Mouse (Mus musculus) heart, adult 9 months (tissue): Measurements from ENCODE around the gene Ryr3.
A peak's percentile ranks its signal among the peaks of the same experiment; 100 is the strongest.

Source experiments
- DNase-seq, 2 experiments: peaks; one replicate each; pipeline ENCODE4 v3.0.0; 2022; ENCODE audit warnings: low spot score in 2 of 2

Ryr3 gene

GRCm38 (mm10) chr2:112653836-112654235 lies 563.1 kb downstream of the Ryr3 start:
- peak; percentile 21 to 44 for DNase-seq

GRCm38 (mm10) chr2:112637206-112637605 lies 579.7 kb downstream of the Ryr3 start:
- peak; percentile 55 to 68 for DNase-seq

- no peak for DNase-seq
These were observed 584.4 kb downstream of the Ryr3 start for GRCm38 (mm10) chr2:112632536-112632935.

- no peak for DNase-seq
These were observed 586.2 kb downstream of the Ryr3 start for GRCm38 (mm10) chr2:112630669-112631068.

- DNase-seq, result no peak
These were observed 591.7 kb downstream of the Ryr3 start for GRCm38 (mm10) chr2:112625156-112625555.

- DNase-seq, result no peak
These were observed 599.7 kb downstream of the Ryr3 start for GRCm38 (mm10) chr2:112617206-112617605.

GRCm38 (mm10) chr2:112614375-112614774 lies 602.5 kb downstream of the Ryr3 start:
- no peak for DNase-seq

GRCm38 (mm10) chr2:112612628-112613027 lies 604.3 kb downstream of the Ryr3 start:
- DNase-seq, result no peak

GRCm38 (mm10) chr2:112606536-112606935 lies 610.4 kb downstream of the Ryr3 start:
- no peak for DNase-seq

- DNase-seq, result no peak
These were observed 614.4 kb downstream of the Ryr3 start for GRCm38 (mm10) chr2:112602487-112602886.

GRCm38 (mm10) chr2:112600222-112600621 lies 616.7 kb downstream of the Ryr3 start:
- DNase-seq, result no peak

- no peak for DNase-seq
These were observed 619.8 kb downstream of the Ryr3 start for GRCm38 (mm10) chr2:112597064-112597463.

- no peak for DNase-seq
These were observed 620.5 kb downstream of the Ryr3 start for GRCm38 (mm10) chr2:112596415-112596814.

- no peak for DNase-seq
These were observed 621.1 kb downstream of the Ryr3 start for GRCm38 (mm10) chr2:112595807-112596206.

- DNase-seq, result no peak
These were observed 623.1 kb downstream of the Ryr3 start for GRCm38 (mm10) chr2:112593781-112594180.

GRCm38 (mm10) chr2:112593322-112593721 lies 623.6 kb downstream of the Ryr3 start:
- DNase-seq, result no peak

GRCm38 (mm10) chr2:112591451-112591871 lies 625.4 kb downstream of the Ryr3 start:
- no peak for DNase-seq

GRCm38 (mm10) chr2:112590985-112591384 lies 625.9 kb downstream of the Ryr3 start:
- DNase-seq, result no peak
